Mouse (Mus musculus) heart, postnatal 36 days (tissue): ENCODE measurements at regions not wholly inside any gene's neighbourhood (a gene's known extent, or its start where the extent isn't known, plus 50 kb on each side); places are given as distances from the start of the nearest gene placed in this dataset.
A peak's percentile ranks its signal among the peaks of the same experiment; 100 is the strongest.

ENCODE experiments used
- DNase-seq, 2 experiments: peaks; one replicate each; pipeline ENCODE4 v3.0.0; 2021 to 2022
- intact Hi-C: fragments of 180-260 bp; cut with DNase I; formaldehyde crosslinking; loops from one replicate; pipeline ENCODE4 v1.15.1; 2025

DNA sequence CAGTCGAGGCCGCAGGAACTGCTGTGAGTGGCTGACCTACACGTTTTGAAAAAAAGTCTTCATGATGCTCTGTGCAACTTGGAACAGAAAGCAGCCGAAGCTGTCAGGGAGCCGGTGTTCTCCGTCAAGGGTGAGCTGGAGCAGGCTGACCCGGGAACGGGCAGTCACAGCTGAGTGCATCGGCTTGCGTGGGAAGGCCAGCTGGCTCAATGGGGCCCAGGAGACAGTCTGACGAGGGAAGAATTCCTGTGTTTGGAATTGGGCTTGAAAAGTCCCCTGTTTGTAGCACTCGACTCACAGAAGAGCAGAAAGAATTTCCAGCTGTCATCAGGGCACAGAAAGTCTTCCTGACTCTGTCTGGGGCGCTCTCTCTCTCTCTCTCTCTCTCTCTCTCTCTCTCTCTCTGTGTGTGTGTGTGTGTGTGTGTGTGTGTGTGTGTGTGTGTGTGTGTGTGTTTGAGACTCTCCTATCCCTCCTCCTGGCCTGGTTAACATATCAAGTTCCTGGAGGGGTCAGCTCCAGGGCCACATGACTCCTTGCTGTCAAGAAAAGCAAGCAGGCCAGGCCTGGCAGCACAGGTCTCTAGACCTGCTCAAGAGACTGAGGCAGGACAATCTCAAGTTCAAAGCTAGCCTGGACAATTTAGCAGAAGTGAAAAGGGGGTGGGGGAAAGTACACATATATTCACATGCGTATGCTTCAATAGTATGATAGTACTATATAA is 163.6 kb downstream of the Zfp36l1 start:
- intact Hi-C loops, result no loop called here
- DNase-seq, result peak; percentile 72 to 78

DNA sequence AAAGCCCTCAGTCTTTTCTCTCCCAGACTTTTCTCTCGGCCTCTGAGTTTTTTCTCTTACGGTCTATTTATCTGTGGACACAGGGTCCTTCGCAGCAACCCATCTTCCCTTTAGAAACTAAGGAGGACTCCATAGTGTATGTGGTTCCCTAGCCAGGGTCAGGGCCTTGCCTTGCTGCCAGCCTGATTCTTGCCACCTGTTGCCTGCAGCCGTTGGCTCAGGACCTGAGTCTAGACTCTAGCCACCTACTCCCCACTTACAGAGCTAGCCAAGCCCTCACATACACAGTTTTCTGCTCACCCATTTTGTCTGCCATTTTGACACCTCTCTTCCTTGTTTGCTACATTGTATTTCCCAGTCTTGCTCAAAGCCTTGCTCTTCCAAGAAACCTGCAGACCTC is 165.2 kb downstream of the Zfp36l1 start:
- DNase-seq, result no peak
- intact Hi-C loops, result no loop called here

DNA sequence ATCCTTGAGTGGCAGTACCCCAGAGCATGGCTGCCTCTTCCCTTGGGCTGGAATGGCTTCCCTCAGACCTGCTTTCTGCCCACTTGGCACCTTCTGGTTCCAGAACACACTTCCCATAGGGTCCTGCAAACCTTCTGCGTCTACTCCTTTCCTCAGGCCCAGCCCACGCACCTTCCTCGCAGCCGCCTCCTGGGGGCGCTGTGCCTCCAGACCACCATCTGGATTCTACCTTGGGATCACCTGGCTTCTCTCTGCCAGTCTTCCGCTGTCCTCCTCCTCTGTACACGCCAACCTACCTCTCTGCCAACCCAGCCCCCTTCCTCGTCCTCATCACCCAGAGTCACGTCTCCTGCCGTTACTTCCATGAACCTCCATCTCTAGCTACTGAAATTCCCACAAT is 166.0 kb downstream of the Zfp36l1 start:
- intact Hi-C loops, result no loop called here
- no peak for DNase-seq

DNA sequence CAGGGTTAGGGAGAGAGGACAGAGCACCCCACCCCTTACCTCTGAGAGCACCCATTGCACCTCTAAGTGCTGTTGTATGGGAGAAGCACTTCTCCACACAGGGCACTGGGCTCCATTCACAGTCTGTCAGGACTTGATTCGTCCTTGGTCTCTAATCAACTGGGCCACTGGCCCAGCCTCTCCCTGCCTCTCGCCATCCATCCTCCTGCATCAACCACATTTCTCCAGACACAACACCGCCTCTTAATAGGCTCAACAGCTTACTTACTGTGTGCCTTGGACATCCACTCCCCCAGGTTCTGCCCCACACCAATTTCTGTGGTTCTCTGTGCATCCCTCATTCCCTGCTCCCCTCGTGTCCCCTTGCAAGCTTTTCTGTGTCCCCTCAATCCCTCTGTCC is 166.9 kb downstream of the Zfp36l1 start:
- intact Hi-C loops, result no loop called here
- no peak for DNase-seq

DNA sequence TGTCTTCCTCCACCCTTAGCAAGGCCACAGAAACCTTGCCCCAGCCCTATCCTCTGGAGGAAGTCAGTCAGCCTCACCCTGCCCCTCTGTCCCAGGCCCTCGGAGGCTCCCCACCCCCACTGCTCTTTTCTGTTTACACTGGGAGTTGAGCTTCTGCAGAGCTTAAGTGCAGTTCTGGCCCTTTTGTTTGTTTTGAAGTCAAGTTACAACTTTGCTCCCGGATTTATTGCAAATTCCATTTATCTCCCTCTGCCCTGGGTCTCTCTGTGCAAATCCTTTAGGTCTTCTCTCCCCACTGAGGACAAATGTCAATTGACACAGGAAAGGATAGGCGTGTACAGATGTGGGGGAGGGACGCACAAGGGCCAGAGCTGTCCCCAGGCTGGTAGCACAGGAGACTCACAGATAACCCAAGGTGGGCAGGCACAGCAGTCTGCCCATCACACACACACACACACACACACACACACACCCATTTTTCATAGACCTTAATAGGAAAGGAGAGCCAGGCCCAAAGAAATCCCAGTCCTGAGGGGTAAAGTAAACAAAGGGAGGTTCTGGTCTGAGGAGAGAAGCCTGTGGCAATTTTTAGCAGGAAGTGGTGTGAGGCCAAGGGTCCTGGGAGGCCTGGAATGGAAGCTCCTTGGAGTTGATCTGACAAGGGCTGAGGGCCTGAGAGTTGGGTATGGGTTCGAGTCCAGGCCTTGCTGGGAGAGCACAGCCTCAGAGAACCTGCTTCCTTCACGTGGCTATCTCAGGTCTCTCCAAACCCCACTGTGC is 167.9 kb downstream of the Zfp36l1 start:
- intact Hi-C loops, result no loop called here
- peak in 1 of 2 experiments; percentile 63 for DNase-seq

DNA sequence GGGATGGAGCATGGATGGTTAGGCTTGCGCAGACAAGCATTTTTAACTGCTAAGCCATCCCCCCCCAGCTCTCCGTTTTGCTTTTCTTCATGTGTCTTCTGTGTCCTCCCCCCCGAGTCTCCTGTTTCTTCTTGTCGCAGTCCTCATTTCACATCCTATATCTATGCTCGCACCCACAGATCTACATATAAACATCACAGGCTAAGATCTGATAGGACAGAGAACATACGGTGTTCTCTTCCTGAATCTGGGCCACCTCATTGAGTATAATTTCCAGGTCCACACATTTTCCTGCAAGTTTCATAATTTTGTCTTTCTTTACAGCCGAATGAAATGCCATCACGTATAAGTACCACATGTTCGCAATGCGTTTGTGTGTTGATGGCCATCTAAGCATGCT is 168.7 kb downstream of the Zfp36l1 start:
- intact Hi-C loops, result no loop called here
- DNase-seq, result no peak

DNA sequence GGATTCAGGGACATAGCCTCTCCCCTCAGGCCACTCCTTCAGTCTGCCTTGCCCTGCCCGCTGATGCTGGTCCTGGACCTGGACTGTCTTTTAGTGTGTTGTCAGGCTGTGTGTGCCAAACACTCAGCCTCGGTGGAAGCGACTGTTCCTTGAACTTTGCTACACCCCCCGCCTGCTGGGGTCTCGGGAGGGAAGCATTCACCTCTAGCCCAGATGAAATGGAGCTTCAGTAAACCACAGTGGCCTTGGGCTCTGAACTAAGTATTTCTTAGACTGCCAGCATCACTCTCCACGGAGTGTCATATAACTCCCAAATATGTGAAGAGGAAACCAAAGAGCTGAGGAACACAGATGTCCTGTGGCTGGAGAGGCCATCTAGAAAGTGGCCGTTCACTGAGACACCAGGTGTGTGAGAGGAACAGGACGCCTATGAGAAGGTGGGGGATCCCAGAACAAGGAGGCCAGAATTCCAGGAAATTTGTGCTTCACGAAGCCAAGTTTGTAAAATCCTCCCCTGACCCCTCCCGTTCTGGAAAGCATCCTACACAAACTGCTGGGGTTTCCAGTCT is 170.2 kb downstream of the Zfp36l1 start:
- intact Hi-C loops, result no loop called here
- no peak for DNase-seq

DNA sequence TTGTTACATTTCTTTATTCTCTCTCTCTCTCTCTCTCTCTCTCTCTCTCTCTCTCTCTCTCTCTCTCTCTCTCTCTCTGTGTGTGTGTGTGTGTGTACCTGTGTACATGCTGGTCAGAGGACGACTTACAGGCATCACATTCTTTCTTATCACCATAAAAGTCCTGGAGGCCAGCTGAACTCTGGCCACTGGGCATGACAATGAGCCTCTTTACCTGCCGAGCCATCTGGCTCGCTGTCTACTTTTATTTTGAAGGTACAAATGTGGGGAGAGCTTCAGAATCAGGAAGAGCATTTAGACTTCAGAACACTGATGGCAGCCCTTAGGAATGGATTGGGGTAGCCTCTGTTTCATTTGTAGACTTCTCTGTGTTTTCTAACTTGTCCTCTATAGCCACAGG is 171.0 kb downstream of the Zfp36l1 start:
- no peak for DNase-seq
- intact Hi-C loops, result no loop called here

DNA sequence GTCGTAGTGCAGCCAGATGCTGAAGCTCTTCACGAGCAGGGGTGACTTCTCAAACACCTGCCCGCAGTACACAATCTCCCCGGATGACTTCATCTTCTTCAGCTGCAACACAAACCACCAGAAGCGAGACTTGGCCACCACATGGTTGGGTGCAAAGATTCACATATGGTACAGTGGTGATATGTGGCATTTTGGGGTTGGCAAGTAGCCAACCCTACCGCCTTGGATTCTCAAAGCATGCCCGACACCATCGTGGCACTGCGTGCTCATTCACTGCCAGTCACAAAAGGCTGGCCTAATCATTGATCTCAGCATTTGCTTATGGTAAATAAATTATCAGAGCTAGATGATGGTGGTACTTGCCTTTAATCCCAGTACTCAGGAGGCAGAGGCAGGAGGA is 173.4 kb downstream of the Zfp36l1 start:
- DNase-seq, result no peak
- intact Hi-C loops, result no loop called here

DNA sequence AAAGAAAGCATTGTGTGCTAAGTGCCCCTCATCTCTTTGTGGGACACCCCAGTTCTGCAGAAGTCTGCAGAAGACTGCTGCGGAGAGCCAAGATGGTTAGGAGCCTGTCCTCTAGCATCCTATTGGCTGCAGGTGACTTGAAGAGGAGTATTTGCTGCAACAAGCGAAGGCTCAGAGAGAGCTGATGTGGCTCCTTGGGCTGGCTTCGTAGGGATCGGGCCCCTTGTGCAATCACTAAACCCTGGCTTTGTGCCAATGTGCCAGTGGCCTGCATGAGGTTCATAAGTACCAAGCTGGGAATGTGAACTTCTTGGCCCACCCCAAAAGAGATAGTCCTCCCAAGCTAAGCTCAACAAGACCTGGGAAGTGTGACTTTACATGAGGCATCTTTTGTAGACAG is 174.9 kb downstream of the Zfp36l1 start:
- intact Hi-C loops, result loop anchor here (2.0 kb wide), 1 partner anchor 31 kb away; no protein-coding TSS in a partner anchor
- no peak for DNase-seq

DNA sequence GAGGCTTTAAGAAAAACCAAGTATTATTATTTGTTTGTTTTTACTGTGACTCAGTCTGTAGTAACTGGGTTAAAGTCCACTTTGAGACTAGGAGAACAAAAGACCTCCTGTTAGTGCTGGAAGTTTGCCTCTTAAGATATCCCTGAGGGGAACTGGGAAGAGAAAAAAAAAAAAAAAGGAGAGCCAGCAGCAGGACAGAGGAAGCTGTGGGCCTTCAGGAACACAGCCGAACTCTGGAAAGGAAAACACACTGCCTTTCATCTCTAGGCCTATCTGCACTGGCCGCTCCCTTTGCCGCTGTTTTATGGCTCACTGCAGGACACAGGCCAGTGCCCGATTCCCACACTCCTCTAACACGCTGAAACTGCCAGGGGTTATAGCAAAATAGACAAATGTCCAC is 176.1 kb downstream of the Zfp36l1 start:
- intact Hi-C loops, result loop anchor here (2.0 kb wide), 1 partner anchor 30 kb away; no protein-coding TSS in a partner anchor
- peak in 1 of 2 experiments; percentile 59 for DNase-seq

DNA sequence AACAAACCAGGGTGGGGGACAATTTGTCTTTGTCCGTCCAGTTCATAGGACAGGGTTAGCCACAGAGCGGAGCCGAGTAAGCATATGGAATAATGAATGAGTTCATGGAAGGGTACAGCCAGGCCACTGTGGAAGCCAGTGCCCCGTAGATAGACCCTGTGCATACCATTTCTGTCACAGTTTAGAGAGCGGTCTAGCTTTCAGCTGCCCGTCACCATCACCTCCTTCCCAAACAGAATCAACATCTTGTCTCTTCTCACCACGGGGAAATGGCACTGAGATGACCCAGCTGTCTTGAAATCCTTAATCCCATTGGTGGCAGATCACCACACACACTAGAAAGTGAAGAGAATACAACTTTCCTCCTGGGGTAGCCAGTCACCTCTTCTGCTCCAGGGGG is 178.7 kb downstream of the Zfp36l1 start:
- intact Hi-C loops, result no loop called here
- DNase-seq, result no peak

DNA sequence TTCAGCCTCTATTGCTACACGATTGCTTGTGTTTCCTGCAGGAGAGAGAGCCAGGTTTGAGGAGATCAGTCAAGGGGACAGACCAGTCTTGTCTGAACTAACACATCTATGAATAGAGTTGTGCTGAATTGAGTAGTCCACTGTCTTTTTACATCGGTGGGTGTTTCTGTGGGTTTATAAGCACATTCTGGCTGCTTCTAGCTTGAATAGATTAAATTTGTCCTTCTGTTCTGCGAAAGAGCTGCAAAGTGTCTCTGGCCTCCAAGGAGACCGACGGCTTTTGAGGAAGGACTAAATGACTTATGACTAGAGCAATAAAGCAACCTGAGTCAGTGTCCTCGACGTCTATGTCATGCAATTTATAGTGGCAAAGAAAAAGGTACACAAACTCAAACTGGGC is 179.9 kb downstream of the Zfp36l1 start:
- DNase-seq, result no peak
- intact Hi-C loops, result no loop called here

DNA sequence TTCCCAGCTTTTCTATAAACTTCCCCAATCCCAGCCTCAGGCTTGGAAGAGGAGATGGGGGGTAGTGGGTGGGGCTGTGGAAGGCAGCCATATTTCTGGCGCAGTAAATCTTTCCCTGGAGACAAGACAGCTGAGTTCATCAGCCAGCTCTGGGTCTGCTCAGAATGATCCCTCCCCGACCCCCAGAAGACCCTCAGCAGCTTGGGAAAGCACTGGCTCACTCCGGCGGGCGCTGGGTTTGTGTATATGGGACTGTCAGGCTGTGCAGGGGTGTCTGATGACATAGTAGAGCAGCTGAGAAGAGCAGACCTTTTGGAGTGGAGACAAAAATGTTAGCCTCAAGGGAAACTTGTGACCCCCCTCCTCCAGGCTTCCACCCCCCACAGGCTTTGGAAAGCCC is 181.4 kb downstream of the Zfp36l1 start:
- intact Hi-C loops, result no loop called here
- no peak for DNase-seq

DNA sequence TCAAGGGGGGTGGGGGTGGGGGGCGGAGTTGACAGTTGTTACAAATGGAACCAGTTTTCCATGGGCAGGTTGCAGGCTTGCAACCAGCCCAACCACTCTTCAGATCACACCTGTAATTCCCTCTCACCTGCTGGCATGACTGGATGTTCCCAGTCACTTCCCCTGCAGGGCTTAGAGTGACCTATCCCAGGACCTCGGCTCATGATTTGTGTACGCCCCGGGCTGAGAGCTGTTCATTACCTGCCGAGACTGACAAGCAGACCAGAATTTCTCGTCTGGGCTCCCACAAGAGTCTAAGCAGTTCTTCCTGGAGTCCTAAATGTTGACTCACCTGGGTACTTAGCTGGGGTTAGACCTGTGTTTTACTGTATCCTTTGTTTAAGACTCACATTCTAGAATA is 183.0 kb downstream of the Zfp36l1 start:
- DNase-seq, result no peak
- intact Hi-C loops, result loop anchor here (5.0 kb wide), 1 partner anchor 182 kb away; the partner anchor contains the start of gene Zfp36l1

DNA sequence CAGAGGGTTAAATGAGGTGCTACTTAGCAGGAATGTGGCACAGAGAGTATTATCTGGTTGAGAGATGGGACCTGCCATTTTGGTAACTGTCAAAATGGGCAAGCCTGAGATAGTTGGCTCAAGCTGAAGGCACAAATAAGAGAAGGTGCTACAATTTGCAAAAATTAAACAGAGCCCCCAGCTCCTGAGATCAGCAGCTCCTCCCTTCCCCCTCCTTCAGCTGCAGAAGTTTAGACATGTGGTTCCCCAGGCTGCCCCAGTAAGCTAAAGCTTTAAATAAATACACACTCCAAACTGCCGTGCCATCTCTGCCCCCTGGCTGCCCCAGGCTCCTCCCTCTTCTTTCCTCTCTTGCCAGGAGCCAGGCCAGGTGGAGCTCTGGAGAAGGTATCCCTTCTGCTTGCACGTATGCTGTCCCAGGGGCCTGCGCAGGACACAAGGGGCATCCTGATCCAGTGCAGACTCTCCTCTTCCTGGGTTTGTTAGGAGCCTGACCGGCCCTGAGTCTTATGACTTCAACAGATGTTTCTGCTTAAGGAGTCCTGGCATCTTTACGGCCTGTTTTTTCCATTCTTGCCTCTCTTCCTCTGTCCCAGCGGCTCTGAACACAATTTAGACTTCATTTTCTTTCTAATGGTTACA is 184.0 kb downstream of the Zfp36l1 start:
- intact Hi-C loops, result loop anchor here (5.0 kb wide), 1 partner anchor 183 kb away; the partner anchor contains the start of gene Zfp36l1
- DNase-seq, result peak; percentile 54 to 71

DNA sequence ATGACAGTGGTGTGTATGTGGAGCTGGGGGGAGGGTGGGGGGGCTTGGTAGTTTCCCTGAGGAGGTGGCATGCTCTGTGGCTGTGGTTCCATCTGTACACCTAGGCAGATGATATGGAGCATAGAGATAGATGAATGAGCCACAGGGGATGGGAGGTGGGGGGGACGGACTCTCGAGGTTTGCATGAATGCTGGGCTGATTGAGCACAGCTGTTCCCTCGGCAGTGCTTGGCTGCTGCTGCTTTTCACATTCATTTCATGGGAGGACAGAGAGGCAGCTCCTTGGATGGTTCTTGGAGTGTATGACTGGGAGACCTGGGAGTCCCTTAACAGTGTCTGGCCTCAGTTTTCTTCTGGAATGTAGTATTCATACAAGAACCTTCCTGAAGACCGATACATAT is 184.5 kb downstream of the Zfp36l1 start:
- DNase-seq, result no peak
- intact Hi-C loops, result loop anchor here (5.0 kb wide), 1 partner anchor 184 kb away; the partner anchor contains the start of gene Zfp36l1

DNA sequence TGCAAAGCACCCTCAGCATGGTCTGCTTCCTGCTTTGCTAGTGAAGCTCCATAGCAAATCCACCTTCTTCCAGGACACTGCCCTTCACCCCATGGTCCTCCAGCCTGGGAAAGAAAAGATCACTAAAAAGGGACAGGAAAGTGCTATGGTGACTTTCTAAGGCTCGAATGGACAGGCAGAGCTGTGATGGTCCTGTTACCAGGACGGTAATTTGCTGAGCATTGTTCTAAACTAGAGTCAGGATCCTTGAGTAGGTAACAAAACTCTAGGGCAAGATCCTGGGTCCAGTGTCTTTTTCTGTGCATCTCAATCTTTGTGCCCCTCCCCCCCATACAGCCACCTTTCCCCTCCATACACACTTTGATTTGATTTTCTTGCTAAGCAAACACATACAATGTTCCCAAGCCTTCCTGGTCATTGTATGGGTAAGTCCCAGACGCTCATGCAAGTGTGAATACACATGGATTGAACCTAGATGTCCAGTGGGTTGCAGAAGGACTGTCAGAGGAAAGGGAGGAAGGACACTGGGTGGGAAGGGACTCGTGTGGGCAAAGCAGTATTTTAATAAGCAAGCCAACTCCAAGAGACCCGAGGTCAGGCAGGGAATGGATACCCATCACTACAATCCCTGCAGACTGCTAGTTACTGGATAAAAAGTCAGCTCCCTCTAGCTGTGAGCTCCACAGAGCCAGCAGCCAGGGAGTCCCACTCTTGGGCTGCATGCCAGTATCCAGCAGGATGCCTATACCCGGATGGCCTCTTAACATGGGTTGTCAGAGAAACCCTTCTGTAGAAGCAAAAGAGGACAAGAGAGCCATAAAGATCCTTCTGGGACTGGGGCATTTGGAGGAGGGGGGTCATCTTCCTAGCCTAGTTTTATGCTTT is 186.9 kb downstream of the Zfp36l1 start:
- peak in 1 of 2 experiments; percentile 55 for DNase-seq

DNA sequence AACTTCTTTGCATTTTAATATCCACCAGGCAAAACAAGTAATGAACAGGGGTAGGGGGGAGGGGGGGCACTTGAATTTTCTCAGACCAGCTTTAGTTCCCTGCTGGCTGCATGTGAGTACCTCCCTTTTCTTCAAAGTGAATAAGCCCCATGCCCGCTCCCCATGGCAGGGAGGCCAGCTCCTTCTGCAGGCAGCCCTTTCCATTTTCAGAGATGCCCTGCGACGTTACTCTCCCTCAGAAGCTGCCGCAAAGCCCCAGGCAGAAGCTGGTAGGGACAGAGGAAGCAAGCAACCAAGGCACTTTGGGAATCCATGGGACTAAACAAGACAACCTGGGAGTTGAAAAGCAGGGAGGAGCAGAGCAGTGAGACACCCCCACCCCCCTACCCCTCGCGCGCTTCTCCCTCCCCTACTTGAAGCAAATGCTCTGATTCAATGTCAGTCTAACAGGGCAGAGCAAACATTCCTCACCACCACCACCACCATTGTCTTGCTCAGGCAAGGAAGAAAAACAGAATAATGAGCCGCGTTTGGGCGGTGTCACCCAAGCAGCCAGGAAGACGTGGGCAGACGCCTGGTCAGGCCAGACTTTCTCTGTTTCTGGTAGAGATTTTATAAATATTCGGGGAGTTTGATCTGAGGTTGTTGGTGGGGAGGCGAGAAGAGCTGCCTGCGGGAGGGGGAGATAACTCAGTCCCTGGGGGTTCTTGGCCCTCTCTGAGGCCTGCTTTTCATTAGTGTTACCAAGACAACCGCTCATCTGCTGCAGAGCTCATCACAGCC is 187.7 kb downstream of the Zfp36l1 start:
- intact Hi-C loops, result loop anchor here (5.0 kb wide), 1 partner anchor 187 kb away; the partner anchor contains the start of gene Zfp36l1
- DNase-seq, result no peak

More for the DNA sequence above, 186.9 kb downstream of the Zfp36l1 start:
- intact Hi-C loops, result loop anchor here (5.0 kb wide), 1 partner anchor 186 kb away; the partner anchor contains the start of gene Zfp36l1
